Mouse (Mus musculus): ENCODE results near the gene Rnf8.

Rnf8 gene

GRCm38 (mm10) chr17:29623488-29623887 is 8.9 kb downstream of the Rnf8 start:
- no peak for DNase-seq (ENCODE audit: low spot score in 2 of 2)

DNA sequence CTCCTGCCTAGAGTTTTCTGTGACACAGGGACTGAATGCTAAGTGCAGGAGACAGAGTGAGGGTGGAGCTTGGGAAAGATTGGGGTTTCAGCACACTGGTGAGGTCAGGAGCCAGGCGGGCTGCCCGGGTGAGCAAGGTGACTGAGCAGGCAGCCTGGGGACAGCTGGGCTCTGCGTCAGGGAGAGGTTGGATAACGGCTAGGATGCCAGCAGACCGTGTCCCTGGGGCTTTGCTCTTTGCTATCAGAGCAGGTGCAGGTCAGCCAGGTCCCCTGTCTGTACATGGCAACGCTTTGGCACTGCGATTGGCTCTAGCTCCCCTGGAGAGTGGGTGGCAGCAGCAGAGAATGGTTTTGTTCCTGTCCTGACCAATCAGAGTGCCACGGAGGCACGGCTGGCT is 12.7 kb downstream of the Rnf8 start:
- no peak for DNase-seq (ENCODE audit: low spot score in 2 of 2)

DNA sequence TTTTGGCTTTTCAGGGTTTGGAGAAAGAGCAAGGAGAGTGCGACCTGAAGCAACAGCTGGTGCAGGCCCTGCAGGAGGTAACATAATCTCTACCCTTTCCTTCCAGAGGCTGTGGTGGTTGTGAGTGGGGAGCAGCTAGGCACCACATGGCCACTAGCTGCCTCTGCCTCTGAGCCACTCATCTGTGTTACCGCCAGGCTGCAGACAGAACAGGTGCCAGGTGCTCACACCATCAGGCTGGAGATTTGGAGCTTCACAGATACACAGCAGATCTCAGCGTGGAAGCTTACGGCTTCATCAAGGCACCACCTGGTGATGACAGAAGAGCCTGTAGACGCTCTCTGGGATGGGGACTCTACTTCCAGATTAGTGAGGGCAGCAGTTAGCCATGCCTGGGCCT is 14.4 kb downstream of the Rnf8 start:
- DNase-seq (ENCODE audit: low spot score in 2 of 2): no peak

- DNase-seq (ENCODE audit: low spot score in 2 of 2): no peak
Measured at GRCm38 (mm10) chr17:29629620-29630019, 15.0 kb downstream of the Rnf8 start.

GRCm38 (mm10) chr17:29632312-29632711 is 17.7 kb downstream of the Rnf8 start:
- DNase-seq (ENCODE audit: low spot score in 2 of 2): no peak

GRCm38 (mm10) chr17:29635492-29635891 is 20.9 kb downstream of the Rnf8 start:
- DNase-seq (ENCODE audit: low spot score in 2 of 2): no peak

DNA sequence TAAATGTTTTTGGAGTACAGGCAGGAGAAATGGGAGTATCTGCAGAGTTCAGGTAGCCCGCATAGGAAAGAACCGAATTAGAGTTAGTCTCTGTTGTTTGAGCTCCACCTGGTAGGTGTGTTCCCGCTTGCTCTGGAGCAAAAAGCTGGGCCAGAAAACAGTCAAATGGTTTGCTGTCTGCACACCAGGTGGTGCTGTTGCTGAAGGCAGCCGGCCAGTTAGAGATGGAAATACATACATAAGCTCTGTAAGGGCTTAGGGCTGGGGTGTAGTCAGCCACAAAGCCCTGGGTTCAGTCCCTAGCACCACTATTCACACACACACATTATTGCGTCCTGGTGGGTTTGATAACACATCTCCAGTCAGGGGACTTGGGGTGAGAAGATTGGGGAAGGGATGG is 21.5 kb downstream of the Rnf8 start:
- peak in 1 of 2 experiments; percentile 48 for DNase-seq (ENCODE audit: low spot score in 2 of 2)

GRCm38 (mm10) chr17:29637377-29637776 is 22.8 kb downstream of the Rnf8 start:
- DNase-seq (ENCODE audit: low spot score in 2 of 2): no peak

GRCm38 (mm10) chr17:29637895-29638294 is 23.3 kb downstream of the Rnf8 start:
- DNase-seq (ENCODE audit: low spot score in 2 of 2): no peak

GRCm38 (mm10) chr17:29640971-29641370 is 26.4 kb downstream of the Rnf8 start:
- DNase-seq (ENCODE audit: low spot score in 2 of 2): no peak

- DNase-seq (ENCODE audit: low spot score in 2 of 2): no peak
Measured at GRCm38 (mm10) chr17:29642219-29642618, 27.6 kb downstream of the Rnf8 start.

GRCm38 (mm10) chr17:29658249-29658648 is 43.7 kb downstream of the Rnf8 start:
- no peak for DNase-seq (ENCODE audit: low spot score in 2 of 2)

- DNase-seq (ENCODE audit: low spot score in 2 of 2): peak; percentile 93 to 97
Measured at GRCm38 (mm10) chr17:29660076-29660761, 45.6 kb downstream of the Rnf8 start, which contains the start of gene Cmtr1. Cmtr1 (plus strand) TSS chr17:29660595.

- DNase-seq (ENCODE audit: low spot score in 2 of 2): no peak
Measured at GRCm38 (mm10) chr17:29660762-29661391, 46.3 kb downstream of the Rnf8 start.

DNA sequence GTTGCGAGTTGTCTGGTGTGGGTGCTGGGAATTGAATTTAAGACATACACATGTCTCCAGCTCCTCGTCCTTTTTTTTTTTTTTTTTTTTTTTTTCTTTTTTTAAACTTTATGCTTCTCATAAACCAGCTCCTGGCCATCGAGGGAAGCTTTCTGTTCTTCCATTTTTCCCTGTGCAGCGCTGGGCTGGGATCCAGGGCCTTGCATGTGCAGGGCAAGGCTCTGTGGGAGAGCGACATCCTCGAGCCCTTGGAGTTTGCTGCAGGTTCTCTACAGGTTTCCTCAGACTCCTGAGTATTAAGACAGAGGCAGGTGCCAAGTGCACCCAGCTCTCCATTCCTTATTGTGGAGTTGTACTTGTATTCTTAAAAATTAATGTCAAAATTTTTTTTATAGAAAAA is 47.6 kb downstream of the Rnf8 start:
- no peak for DNase-seq (ENCODE audit: low spot score in 2 of 2)

DNA sequence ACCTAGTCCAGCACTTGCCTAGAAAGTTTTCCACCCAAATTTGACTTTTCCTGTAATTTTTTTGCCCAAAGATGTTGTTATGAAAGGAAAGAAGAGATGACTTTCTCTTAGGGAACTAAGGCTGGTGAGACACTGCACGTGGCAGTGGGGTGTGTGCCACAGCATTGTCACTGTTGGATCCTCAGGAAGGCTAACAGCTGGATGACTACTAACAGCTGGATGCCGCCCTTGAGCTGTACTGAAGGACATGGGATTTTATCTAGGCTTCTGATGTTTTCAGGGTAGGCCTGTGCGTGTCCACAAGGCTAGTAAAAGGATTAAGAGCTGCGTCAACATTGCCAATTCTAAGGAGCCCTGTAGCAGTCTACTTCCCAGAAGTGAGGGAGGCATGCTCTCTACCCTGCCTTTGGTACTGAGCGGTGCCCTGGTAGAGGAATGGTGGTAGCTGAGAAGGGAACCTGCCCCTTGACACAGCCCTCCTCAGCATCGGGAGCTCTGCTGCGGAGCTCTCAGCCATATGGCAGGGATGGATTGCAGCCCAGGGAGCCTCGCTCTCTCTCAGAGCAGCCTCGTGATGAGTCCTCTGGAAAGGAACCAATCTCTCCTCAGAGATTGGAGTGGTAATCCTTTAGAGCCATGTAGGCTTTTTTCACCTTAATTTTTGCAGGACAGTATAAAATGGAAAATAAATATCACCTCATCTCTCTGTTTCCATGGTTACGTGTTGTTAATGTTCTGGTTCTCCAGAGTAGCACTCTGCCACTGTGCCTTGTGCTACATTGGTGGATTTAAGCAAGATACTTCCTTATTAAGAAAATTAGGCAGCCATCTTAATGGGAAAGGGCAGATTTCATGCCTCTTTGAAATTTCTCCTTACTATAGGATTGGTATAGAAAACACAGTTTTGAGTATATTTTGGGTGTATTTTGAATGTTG is 53.7 kb downstream of the Rnf8 start:
- peak in 1 of 2 experiments; percentile 40 for DNase-seq (ENCODE audit: low spot score in 2 of 2)

GRCm38 (mm10) chr17:29669030-29669429 is 54.4 kb downstream of the Rnf8 start:
- DNase-seq (ENCODE audit: low spot score in 2 of 2): no peak

GRCm38 (mm10) chr17:29669936-29670335 is 55.3 kb downstream of the Rnf8 start:
- DNase-seq (ENCODE audit: low spot score in 2 of 2): no peak

DNA sequence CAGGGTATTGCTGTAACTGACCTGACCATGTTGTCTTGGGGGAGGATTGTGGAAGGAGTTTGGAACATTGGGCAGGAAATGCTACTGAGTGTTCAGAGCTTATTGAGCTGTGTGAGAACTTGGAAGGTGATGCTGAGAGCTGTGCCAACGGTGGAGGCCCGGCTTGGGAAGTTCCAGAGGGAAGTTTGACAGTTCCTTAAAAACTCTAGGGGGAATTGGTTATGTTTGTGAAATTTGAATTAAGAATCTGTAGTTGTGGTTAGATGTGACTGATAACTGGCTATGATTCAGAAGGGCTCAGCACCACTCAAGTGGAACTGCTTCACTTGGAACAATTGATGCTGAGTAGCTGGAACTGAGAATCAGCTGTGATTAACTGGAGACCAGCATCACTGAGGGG is 56.4 kb downstream of the Rnf8 start:
- DNase-seq (ENCODE audit: low spot score in 2 of 2): no peak

DNA sequence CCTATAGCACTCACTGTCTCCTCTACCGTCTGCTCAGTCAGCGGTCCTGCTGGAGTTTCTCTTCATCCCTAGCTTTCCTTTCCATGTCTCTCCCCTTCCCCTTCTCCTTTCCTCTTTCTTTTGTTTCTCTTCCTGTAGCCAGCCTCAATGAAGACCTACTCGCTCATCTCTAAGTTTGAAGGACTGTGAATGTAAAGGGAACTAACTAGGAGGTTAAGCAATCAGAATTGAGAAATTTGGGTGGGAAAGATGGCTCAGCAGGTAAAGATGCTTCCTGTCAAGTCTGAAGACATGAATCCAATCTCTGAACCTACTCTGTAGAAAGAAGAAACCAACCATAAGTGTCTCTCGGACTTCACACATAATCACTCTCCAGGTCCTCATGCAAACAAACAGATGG is 58.7 kb downstream of the Rnf8 start:
- peak in 1 of 2 experiments; percentile 12 for DNase-seq (ENCODE audit: low spot score in 2 of 2)

- DNase-seq (ENCODE audit: low spot score in 2 of 2): no peak
Measured at GRCm38 (mm10) chr17:29678526-29678925, 63.9 kb downstream of the Rnf8 start.

DNA sequence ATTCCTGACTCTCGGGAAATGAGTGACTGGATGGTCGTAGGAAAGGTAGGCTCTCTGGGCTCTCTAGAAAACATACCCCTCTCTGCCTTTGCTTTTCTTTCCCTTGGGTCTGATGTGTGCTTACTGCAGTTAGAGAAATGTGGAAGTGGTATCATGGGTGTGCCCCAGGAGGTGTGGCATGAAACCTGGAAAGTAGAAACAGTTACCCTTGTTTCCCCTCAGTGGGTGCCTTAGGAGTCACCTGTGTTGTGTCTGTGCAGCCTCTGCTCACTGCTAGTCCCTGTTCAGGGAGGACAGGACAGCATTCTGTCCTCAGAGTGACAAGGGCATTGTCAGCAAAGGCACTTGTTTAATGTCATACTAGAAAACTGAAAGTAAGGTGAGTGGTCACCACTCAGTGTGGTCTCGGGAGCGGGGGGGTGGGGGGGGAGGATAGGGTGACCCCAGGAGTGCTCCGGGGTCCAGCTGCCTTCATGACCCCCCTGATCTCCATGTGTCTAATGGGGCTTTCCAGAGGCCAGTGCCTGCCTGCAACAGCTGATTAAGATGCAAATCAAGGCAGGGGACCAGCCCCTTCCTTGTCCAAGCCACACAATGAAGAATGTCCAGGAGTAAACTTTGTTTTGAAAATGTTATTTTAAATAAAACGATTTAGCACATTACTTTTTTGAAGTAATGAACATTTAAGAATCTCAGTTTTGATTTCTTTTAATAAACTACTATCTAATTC is 64.6 kb downstream of the Rnf8 start:
- DNase-seq (ENCODE audit: low spot score in 2 of 2): no peak

All from cerebellum, postnatal 4 days (tissue).